Mouse (Mus musculus) kidney, postnatal 25 days (tissue): ENCODE data around the gene G430095P16Rik.

Source experiments
- DNase-seq, 2 experiments: peaks; one replicate each; pipeline ENCODE4 v3.0.0; 2021; ENCODE audit warnings: mixed read lengths in 2 of 2

G430095P16Rik gene

DNA sequence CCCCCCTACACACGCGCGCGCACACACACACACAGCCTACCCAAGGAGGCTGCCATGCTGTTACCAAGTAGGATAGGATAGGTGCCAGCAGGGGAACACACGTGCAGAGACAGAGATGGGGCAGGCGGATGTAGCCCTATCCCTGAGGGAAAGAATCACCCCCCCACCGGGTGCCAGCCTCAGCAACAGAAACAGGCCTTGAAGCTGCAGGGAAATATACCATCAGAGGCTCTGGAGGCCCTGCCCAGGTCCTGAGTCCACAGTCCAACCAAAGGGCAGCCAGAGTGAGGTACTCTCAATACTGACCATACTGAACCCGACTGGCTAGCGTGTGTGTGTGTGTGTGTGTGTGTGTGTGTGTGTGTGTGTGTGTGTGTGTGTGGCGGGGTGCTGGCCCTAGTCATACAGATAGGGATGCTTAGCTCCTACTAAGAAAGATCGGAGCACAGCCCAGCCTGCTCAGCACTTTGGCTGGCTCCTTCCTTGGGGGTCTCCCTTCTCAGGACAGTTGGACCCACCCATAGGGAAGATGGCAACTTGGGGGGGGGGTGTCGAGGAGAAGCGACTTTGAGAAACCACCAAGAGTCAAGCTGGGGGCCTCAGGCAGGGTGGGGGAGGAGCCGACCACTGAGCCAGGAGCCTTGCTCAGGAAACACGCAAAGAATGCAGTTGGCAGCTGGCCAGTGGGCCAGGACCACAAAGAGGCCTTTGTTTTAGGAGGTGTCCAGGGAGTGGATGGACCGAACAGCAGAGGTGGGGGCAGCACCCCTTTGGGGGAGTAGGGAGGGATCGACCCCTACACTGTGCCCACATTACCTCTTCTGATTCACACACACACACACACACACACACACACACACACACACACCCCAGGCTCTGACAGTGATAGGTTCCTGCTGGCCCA, 21.0 kb downstream of the G430095P16Rik start:
- peak; percentile 88 to 89 for DNase-seq

DNA sequence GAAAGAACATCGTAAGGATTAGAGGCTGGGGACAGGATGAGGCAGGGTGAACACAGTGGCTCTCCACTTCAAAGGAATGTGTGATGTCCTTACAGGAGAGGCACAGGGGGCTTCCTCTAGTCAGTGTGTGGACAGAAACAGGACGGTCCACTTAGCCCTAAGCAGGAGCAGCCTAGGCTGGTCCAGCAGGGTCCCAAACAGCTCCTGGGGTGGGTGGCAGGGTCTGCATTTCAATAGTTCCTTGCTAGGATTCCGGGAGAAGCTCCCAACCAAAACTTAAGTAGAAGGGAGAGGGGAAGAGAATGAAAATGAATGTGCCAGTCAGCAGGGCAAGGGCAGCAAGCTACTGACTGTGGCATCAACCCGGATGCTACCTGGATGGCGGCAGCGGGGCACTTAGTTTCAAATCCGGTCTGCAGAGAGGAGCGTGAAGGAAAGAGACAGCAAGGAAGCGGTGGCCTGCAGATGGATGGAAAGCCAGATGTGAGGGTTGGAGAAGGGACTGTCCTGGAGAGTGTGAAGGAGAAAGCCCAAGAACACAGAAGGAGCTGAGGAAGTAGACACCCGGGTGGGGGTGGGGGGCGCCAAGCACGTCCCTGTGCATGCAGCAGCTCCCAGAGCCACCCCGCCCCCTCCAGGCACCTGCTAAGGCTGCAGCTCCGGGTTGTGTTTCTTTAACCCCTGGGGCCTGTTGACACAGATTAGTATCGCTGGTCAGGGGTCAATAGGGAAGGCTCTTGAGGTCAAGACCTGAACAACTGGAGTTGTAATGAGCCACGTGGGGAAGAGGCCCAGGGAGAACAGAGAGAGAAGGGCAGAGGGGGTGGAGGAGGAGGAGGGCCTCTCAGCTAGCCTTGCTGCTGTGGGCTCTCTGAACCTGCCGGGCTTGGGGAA, 22.5 kb downstream of the G430095P16Rik start:
- peak in 1 of 2 experiments; percentile 33 for DNase-seq

DNA sequence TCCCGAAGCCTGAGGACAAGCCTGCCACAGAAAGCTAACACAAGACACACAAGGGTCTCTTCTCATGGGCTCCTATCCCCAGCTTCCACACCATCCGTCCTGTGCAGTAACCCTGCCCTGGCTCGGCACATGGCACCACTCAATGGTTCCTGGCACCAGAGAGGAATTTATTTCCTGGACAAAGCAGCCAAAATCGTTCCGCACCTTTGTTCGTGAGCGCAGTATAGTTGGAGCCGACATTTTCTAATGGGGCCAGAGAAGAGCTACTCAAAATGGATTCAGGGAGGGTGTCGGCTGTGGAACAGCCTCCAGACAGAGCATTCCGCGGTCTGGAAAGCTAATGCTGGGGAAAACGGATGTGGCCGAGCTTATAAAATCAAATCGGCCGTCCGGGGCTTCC, 26.7 kb downstream of the G430095P16Rik start:
- DNase-seq: no peak

DNA sequence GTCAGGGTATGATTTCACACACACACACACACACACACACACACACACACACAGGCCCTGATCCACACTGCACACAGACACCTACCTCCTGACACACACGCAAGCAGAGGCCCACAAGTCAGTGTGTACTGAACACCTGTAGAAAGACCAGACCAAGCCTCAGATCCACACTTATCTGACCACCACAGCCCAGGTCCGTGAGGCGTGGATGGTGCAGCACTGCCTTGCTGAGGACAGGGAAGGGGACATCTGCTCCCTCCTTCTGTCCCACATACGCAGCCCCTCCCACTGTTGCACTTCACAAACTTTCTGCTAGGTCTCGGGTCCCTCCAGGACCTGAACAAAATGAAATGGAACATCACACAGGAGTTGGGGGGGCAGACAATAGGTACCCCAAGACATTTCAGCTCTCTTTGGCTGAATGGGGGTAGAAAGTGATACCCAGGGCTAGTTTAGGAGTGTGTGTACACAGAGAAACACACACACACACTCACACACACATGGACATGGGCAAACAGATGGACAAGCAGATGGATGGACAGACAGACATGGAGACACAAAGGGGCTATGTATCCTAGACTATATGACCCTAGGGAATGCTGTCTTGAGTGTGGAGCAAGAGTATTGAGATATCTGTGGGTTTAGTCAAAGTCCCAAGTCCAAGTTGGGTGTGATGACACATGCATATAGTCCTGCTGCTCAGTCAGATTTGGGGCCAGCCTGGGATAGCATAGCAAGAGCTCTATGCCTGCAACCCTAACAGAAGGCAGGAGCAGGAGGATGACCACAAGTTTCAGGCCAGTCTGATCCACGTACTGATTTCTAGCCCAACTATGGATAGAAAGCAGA, 30.2 kb downstream of the G430095P16Rik start:
- no peak for DNase-seq

DNA sequence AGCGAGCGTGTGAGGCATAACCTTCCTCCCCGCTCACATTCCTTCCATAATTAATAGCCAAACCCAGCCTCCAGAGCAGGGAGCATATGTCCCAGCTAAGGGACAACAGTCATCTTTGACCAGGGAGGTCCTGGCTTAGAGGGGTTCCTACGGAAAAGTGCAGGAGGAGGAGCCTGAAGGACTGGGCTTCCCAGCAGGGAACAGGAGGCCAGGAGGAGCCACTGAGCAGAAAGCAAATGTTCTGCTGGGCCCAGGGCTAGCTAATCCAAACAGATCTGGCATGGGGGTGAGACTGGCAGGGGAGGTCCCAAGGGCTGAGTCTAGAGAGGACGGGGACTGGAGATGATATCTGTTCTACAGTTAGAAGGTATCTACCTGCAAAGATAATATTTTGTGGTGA, 34.7 kb downstream of the G430095P16Rik start:
- no peak for DNase-seq

DNA sequence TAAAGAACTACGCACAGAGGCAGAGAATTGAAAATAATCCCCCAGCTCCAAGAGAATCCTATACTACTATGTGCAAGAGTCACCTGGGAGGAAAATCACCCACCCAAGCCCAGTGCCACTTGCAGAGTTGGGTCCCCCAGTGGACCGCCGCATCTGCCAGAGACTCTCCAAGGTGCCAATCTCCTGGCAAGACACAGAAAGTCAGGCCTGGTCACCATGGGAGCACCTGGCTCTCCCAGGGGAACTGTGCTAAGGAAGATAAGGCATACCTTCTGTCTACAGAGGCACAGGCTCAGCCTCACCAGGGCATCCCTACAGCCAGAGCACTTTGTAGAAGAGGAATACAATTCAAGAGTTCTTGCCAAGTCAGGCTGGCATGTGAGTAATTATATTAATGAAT, 35.5 kb downstream of the G430095P16Rik start:
- no peak for DNase-seq

DNA sequence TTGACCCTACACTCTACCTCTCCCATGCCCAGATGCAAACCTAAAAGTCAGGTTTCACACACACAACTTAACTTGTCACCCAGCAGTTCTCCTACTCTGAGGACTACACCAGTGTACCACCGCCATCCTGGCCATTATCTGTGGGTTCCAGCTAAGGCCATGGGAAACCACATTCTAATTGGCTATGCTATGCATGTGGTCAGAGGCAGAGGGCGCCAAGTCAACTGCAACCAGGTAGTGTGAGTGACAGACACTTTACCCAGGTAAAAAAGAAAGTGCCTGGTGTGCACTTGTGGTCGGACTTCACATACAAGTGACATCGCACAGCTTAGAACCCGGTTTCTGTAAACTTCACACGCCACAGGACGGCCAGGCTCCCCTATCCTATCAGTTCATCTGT, 36.3 kb downstream of the G430095P16Rik start:
- DNase-seq: peak in 1 of 2 experiments; percentile 63

DNA sequence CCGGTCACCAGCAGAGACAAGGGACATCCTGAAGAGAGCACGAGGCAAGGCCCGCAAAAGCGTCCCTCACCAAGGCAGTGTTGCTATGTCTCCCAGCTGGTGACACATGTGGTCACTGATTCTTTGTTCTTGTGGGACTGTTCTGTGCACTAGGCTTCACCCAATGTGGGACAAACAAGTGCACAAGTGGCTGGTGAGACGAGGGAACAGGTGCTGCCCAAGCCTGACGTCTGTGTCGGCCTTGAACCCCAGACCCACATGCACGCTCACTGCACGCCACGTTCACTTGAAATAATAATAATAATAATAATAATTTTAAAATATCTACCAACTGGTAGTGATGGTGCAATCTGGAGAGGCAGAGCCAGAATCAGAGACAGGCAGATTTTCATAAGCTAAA, 36.9 kb downstream of the G430095P16Rik start:
- DNase-seq: no peak

DNA sequence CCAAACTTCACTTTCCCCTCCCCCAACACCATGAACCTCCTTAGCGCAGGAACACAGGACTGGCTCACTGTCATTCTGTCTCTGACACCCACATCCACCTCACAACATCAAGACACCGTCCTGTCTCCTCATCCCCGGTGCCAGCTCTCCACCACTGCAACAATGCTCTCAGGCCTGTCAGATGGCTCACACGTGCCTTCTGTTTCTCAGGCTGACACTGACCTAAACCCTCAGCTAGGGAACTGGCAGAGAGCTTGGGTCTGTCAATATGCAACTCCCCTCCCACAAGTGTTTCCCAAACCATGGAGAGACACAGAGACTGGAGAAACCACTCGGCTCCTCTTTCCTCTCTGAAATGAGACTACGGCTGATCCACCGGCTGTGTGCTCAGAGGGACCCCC, 37.6 kb downstream of the G430095P16Rik start:
- no peak for DNase-seq

DNA sequence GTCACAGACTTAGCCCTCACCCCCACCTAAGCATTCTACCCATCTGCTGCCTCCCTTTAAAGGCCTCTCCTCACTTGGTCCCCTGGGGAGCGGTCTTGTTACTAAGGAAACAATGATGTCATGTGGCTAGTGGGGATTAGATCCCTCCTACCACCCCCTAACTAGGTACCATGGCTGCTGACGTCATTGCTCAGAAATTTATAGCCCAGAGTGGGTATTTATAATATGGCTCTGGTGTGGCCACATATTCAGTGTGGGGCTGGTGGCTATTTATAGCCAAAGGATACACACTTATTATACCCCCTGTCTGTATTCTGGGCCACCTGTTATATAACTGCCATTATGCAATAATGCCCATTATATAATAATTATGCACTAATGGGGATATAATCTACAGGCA, 38.1 kb downstream of the G430095P16Rik start:
- DNase-seq: no peak

DNA sequence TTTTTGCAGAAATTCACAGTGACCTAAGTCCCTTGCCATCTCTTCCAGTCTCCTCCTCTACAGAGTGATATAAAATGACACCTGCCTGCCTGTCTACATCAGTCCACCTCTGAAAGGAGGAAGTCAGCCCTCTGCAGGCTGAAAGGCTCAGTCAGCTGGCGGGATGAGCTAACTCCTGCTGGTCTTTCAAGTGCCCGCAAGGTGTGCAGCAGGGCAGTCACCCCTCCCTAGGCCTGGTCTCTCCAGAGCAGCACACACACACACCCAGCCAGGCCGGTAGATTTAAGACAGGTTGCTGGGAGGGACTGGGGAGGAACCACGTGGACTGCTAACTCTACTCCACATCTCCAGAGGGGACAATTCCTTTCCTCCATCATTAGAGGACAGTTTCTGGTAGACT, 41.3 kb downstream of the G430095P16Rik start:
- DNase-seq: no peak

DNA sequence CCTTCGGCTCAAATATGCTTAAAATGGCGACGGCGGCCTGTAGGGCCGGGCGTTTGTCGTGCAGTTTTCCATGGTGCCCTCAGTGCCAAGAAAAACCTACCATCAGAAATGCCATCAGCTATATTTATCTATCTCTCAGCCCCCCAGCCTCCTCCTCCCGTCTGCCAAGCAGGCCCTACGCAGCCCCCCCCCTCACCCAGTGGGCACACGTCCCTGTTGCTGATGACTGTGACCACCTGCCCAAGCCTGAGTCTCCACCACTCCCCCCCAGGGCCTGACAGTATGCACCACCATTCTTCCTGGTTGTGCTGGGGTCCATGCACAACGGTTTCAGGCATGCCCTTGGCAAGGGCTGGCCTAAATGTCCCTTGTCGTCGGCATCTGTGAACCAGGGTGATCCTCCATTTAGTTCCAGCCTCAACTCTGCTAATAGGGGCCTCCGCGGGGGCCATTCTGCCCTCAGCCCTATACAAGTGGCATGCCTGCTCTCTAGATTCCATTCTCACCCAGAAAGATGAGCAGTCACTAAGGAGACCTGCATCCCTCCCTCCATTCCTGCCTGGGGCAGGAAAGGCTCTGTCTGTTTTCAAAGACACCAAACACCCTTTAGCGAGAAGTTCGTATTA, 42.2 kb downstream of the G430095P16Rik start:
- DNase-seq: no peak

DNA sequence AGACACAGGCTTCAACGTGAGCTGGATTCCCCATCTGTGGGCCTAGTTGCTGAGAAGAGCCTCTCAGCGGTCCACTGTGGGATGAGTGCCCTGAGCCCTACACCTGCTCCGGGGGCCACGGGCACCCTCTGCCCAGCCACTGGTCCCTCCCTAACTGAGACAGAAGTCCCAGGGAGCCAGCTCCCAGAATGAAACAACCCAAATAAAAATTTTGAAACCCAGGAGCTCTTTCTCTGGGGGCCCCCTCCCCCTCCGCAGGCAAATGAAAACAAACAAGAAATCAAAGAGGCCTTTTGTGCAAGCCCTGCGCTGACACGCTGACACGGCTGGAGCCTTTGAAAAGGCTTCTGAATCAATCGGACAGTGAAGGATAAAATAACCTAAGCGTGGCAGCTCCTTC, 42.8 kb downstream of the G430095P16Rik start:
- DNase-seq: no peak

DNA sequence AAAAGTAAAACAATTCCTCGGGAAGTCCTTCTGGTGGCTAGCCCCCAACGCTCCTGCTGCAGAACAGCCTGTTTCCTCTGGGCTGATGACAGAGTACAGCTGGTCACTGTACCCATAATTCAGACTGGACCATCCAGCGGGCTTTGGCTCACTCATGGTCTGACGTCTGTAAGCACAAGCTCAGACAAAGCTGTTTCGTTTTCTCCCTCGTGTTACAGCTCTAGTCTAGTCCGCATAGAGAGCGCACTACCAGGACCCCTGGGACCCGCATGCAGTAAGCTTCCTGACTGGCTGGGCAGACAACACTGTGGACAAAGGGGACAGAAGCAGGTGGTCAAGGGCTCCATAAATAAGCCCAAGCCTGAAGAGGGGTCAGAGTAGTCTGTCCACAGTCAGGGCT, 43.6 kb downstream of the G430095P16Rik start:
- peak in 1 of 2 experiments; percentile 52 for DNase-seq

DNA sequence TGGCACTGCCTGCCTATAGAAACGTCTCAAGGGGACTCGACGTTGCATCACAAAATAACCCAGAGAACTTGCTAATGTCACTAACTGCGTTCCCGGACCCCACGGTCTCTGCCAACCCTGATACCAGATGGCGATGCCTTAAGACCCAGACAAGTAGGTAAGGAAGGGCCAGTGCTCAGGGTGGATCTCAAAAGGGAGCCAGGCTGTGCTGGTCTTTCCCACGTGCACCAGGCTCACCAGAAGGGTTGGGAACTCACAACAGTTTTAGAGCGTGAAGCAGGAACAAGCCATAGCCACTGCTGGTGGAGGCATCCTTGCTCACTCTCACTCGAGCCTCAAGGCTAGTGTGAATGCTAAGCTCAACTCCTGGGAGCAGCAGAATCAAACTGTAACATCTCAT, 44.4 kb downstream of the G430095P16Rik start:
- no peak for DNase-seq

DNA sequence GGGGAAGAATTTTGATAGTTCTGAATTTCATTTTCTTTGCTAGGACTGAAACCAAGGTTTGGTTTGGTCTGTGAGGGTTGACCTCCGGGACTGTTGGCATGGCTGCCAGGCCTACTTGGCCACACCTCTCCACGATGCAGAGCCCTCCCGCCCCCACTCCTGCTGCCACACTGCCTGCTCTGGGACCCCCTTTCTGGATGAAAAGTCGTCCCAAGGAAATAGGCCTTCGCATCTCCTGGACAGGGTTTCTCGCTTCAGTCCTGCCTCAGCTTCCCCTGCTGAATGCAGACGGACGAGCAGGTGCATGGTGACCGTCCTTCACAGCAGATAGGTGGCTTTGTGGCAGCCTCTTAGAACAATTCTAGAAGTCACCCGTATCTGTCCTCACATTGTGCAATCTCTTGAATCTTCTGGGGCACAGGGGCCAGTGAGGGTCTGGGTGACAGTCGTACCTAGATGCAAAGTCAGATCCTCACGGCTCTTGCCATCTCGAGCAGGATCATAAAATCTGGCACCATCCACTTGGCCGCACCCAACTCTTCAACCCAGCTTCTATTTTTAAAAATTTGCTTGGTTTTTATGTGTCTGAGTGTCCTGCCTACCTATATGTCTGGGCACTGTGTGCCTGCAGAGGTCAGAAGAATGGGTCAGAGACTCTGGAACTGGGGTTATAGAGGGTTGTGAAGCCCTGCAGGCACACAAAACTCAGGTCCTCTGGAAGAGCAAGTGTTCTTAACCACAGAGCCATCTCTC, 45.7 kb downstream of the G430095P16Rik start:
- DNase-seq: no peak

DNA sequence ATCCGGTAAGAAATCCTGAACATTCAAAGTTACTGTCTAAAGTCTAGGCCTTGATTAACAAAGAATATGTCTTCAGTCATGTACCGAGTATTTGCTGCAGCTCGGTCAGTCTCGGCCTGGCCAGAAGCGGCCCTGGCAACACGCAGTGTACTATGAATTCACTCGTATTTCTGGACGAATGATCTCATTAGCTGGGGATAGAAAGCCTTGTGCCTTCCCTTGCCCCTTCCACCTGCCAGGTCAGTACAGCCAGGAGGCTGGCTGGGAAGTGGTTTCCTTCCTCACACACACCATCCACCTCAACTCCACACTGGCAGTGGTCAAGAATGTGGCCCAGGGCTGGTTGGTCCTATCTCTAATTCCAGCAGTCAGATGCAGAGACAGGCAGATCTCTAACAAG, 46.5 kb downstream of the G430095P16Rik start:
- DNase-seq: no peak

DNA sequence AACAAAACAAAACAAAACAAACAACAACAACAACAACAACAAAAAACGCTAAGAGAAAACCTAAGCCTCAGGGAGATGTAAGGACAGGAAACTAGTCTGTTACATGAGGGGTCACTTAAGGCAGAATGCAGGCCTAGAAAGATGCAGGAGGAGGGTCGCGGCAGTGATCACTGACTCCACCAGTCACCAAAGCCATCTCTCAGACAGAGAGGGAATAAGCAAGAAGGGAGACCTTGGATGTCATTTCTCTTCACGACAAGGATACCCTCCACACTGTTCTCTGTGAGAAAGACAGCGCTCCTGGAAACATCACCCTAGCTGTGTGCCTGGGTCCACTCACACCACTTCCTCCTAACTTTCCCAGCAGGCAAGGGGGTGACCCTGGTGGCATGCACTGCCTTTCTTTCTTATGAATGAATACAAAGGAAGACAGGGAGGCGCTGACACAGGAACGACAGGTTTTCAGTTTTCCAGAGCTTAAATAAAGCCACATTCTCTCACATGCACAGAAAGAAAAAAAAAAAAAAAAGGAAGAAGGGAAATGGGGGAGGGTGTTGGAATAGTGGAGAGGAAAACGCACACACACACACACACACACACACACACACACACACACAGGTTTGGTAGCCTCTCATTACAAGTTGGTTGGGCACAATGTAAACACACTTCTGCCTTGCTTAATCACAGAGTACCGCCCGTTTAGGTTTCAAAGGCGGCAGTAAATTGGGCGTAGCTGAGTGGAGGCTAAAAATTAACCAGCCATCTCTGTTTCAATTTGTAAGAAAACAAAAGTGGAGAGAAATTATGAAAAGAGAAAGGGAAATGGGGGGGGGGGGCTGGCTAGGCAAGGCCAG, 47.5 kb downstream of the G430095P16Rik start:
- DNase-seq: no peak

DNA sequence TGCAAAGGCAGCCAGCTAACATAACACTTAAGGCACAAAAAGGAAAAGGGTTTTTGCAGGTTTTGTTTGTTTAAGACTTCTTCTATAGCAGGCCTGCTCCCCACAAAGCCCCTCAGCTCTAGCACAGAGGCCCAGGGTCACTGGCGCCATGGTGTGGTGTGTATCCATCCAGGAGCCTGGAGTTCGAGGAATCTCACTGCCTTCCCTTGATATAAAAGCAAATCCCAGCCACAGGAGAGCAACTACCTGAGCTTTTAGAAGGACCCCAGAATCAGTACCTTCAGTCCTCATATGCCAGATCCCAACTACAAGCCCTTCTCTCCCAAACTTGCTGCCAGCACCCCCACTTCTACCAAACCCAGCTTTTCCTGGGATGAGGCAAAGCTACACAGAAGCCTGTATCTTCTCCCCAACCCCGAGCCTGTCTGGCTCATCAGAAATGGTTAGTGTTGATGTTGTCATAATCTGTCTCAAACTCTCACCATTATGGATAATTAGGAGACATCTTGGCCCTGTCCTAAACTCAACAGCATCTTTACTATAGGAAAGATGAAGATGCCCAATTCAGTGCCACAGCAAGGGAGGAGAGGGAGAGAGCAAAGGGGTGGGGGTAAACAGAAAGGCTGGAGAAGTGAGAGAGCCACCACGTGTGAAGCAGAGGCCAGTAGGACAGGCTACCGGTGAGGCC, 48.3 kb downstream of the G430095P16Rik start:
- DNase-seq: no peak

DNA sequence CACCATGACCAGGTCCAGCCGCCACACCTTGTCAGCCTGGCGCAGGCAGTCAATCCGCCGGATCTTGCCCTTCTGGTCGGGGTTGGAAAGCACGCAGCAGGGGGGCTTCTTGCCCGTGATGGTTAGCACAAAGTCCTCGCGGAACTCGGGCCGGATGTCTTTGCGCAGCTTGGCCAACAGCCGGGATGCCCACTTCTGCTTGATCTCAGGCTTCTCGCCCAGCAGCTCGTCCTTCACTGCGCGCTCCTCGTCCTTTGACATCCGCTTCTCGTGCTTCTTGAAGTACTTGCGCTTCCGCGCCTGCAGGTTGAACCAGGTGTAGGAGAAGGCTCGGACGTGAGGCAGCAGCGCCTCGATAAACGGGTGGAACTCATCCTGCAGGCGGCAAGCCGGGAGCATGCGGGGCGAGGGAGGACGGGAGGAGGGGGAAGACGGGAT, 49.2 kb downstream of the G430095P16Rik start:
- DNase-seq: peak in 1 of 2 experiments; percentile 52
